Mouse (Mus musculus) megakaryocyte, embryonic 14.5 days (primary cell): ENCODE data around the gene Bag1. TPM values are rescaled to one million over a fixed set of nuclear protein-coding genes. Genes with fewer than 3 reads are reported as not detected.

Experiments
- H3K27me3 ChIP-seq: replicated peaks from 2 replicates; pipeline ENCODE3; 2012; ENCODE audit warnings: inconsistent platforms
- H3K36me3 ChIP-seq: replicated peaks from 2 replicates; pipeline ENCODE3; 2012; ENCODE audit warnings: low read length, inconsistent platforms, mixed read lengths
- H3K4me1 ChIP-seq: 2 replicates; pipeline ENCODE4 v1.6.1; 2012; ENCODE audit warnings: inconsistent platforms
- H3K4me3 ChIP-seq: replicated peaks from 2 replicates; pipeline ENCODE3; 2012; ENCODE audit warnings: moderate library complexity, mild to moderate bottlenecking, inconsistent platforms
- H3K9me3 ChIP-seq: 2 replicates; pipeline ENCODE4 v1.6.1; 2012; ENCODE audit warnings: inconsistent platforms
- FLI1 ChIP-seq: IDR thresholded peaks from 2 replicates; pipeline ENCODE4 v1.6.1; 2012; ENCODE audit warnings: low read length, inconsistent platforms, mixed read lengths
- GATA1 ChIP-seq: IDR thresholded peaks from 3 replicates; pipeline ENCODE4 v1.6.1; 2012; ENCODE audit warnings: mixed read lengths, low read length, inconsistent platforms, borderline replicate concordance
- polyA plus RNA-seq: library from polyadenylated mRNA; stranded (reverse); fragments of >175 nt; gene quantifications from 2 replicates; pipeline ENCODE4 v1.2.3, GENCODE M21; 2012; ENCODE audit warnings: low replicate concordance; ENCODE audit not compliant: insufficient read depth

Bag1 gene
- polyA plus RNA-seq, 1 experiment, result 409 TPM

DNA sequence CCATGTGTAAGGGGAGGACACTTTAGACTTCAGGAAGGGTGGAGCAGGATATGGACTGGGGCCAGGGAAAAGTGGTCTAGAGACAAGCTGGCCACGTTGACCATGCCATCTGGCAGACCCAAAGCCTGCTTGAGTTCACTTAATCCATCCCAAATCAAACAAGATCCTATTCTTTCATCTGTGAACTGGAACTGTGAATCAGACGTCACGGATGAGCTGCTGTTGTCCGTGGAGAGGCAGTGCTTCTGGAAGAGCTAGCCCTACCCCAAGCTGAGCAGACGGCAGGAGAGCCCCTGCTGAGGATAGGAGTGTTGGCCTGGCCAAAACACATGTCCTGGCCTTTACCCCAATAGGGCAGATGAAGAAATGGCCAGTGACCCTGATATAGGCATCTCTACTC is 32.1 kb downstream of the Bag1 start:
- Histone ChIP-seq H3K36me3 (no peaks in the 10 kb centered on the region), H3K27me3 (peaks cover 7% of the 10 kb centered on the region), H3K9me3 (peaks cover 3% of the 10 kb centered on the region), H3K4me1 (peaks cover 29% of the 10 kb centered on the region), H3K4me3 (no peak overlapping the region)
- TF ChIP-seq GATA1 (no peak), FLI1 (no peak)

DNA sequence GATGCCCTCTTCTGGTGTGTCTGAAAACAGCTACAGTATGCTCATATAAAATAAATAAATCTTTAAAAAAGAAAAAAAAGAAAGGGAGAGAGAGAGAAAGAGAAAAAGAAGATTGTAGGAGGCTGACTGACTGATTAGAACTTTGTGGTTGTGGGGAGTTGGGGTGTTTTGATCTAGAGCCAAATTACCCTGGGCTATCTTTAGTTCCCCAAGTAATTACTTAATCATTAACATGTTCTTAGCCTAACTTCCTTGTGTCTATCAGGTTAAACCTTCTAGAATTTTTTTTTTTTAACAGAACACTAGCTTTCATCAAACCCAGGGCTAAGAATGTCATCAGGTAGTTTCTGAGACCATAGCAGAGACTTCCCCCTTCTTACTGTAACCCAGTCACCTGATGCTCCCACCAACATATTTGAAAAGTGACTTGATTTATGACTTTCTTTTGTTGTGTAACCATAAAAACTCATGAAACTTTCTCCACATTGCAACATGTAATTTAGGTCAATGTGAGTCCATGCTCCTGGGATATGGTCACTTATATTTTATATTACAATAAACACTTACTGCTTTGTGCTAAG is 33.7 kb downstream of the Bag1 start:
- Histone ChIP-seq H3K36me3 (no peaks in the 10 kb centered on the region), H3K4me3 (no peak overlapping the region), H3K9me3 (peaks cover 3% of the 10 kb centered on the region), H3K4me1 (peaks cover 26% of the 10 kb centered on the region), H3K27me3 (peaks cover 6% of the 10 kb centered on the region)
- TF ChIP-seq FLI1, result no peak
- TF ChIP-seq GATA1, result no peak

DNA sequence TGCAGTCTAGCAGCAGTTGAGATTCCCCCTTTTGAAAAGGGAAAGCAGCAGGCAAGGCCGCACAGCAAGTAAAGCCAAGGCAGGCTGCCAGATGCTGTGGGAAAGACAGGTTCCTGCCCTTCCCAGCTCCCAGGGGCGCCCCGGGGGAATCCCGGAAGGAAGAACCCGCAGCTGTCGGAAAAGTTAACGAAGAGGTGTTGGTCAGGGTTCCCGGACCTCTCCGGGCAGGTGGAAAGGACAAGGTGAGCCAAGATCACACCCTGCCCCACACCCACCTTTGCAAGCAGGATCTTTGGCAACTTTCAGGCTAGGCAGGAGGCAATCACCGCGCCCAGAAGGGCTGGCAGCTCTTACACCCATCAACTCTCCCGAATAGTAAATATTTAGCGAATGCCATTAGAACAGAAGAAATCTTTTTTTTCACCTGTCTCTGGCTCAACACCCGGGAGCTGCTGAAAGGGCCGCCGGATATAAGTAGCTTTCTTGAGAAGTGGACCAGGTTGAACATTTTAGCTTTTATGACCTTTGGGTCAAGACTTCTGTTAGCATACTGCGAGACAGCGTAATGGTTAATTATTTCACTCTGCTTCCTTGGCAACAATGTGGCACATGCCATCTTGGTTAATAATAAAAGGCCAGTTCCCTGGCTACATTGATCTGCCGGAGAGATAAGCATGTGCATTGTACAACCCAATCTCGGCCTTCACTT is 39.7 kb downstream of the Bag1 start:
- Histone ChIP-seq H3K4me1 (peaks cover 32% of the 10 kb centered on the region), H3K36me3 (no peaks in the 10 kb centered on the region), H3K27me3 (peaks cover 6% of the 10 kb centered on the region), H3K9me3 (no peaks in the 10 kb centered on the region), H3K4me3 (no peak overlapping the region)
- TF ChIP-seq FLI1 (no peak), GATA1 (peak; percentile 70; the same call in 1 of the 3 replicates)

- Histone ChIP-seq H3K4me1 (peaks cover 51% of the 10 kb centered on the region), H3K9me3 (peaks cover under 1% of the 10 kb centered on the region; the same call in 1 of the 2 replicates), H3K4me3 (no peak overlapping the region), H3K36me3 (peaks cover 2% of the 10 kb centered on the region), H3K27me3 (peaks cover 6% of the 10 kb centered on the region)
- TF ChIP-seq GATA1 (no peak), FLI1 (no peak)
Measured at GRCm38 (mm10) chr4:40906298-40906697, 41.8 kb downstream of the Bag1 start.

DNA sequence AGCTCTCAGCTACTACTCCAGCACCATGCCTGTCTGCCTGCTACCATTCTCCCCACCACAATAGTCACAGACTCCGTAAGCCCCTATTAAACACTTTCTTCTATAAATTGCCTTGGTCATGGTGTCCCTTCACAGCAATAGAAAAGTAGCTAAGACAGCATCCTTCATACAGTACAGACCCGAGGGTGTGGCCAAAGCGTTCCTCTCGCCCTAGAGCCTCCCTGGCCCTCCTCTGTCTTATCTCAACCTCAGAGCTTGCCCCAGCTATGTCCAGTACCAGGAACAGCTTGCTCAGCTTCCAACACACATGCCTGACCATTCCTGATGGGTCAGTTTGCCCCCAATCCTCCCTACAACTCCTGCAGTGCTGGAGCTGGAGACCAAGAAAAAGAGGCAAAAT is 47.5 kb downstream of the Bag1 start:
- peak overlapping the region; percentile 42 for H3K4me3 ChIP-seq
- H3K9me3 ChIP-seq, result peaks cover 31% of the 10 kb centered on the region
- peaks cover 53% of the 10 kb centered on the region for H3K4me1 ChIP-seq
- peaks cover 29% of the 10 kb centered on the region for H3K36me3 ChIP-seq
- no peaks in the 10 kb centered on the region for H3K27me3 ChIP-seq
- TF ChIP-seq FLI1, result no peak
- no peak for TF ChIP-seq GATA1

- H3K9me3 ChIP-seq, result peaks cover 37% of the 10 kb centered on the region
- H3K4me3 ChIP-seq, result no peak overlapping the region
- no peaks in the 10 kb centered on the region for H3K27me3 ChIP-seq
- peaks cover 29% of the 10 kb centered on the region for H3K36me3 ChIP-seq
- no peak for TF ChIP-seq FLI1
- H3K4me1 ChIP-seq, result peaks cover 50% of the 10 kb centered on the region
Measured at GRCm38 (mm10) chr4:40900071-40900470, 48.0 kb downstream of the Bag1 start.

GRCm38 (mm10) chr4:40899264-40899663 is 48.8 kb downstream of the Bag1 start:
- no peak overlapping the region for H3K4me3 ChIP-seq
- peaks cover 29% of the 10 kb centered on the region for H3K36me3 ChIP-seq
- no peak for TF ChIP-seq GATA1
- no peak for TF ChIP-seq FLI1
- peaks cover 43% of the 10 kb centered on the region for H3K4me1 ChIP-seq
- H3K9me3 ChIP-seq, result peaks cover 38% of the 10 kb centered on the region
- no peaks in the 10 kb centered on the region for H3K27me3 ChIP-seq

DNA sequence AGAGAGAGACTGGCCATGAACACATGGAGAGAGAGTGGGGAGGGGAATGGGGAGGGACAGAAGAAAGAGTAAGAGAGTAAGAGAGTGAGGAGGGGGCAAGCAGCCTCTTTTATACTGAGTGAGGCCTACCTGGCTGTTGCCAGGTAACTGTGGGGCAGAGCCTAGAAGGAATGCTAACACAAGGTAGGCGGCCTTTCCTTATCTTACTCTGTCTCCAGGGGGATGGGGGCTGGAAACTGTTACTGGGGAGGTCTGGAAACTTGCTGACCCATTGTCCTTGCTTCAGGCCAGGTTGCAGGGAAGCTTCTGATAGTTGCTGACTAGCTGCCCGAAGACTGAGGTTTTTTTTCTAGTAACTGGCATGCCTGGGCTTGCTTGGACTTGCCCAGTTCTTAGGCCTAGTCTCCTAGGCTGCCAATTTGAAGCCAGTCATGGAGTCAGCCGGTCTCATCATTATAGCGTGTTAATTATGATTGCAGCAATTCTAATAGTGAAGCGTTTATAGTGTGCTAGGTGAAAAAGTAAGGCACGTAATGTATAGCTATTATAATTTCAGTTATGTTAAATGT is 49.5 kb downstream of the Bag1 start:
- Histone ChIP-seq H3K4me1 (peaks cover 40% of the 10 kb centered on the region), H3K4me3 (no peak overlapping the region), H3K36me3 (peaks cover 29% of the 10 kb centered on the region), H3K9me3 (peaks cover 40% of the 10 kb centered on the region), H3K27me3 (no peaks in the 10 kb centered on the region)
- TF ChIP-seq FLI1, result no peak
- TF ChIP-seq GATA1, result no peak

GRCm38 (mm10) chr4:40895646-40896045 is 52.4 kb downstream of the Bag1 start:
- no peaks in the 10 kb centered on the region for H3K27me3 ChIP-seq
- TF ChIP-seq GATA1, result no peak
- no peak for TF ChIP-seq FLI1
- peaks cover 37% of the 10 kb centered on the region for H3K9me3 ChIP-seq
- H3K4me1 ChIP-seq, result peaks cover 26% of the 10 kb centered on the region
- no peak overlapping the region for H3K4me3 ChIP-seq
- H3K36me3 ChIP-seq, result peaks cover 20% of the 10 kb centered on the region

- TF ChIP-seq GATA1 (no peak), FLI1 (no peak)
Measured at GRCm38 (mm10) chr4:40895118-40895517, 53.0 kb downstream of the Bag1 start.

More at GRCm38 (mm10) chr4:40895118-40895517, 53.0 kb downstream of the Bag1 start:
- Histone ChIP-seq H3K36me3 (peaks cover 15% of the 10 kb centered on the region), H3K4me3 (no peak overlapping the region), H3K4me1 (peaks cover 26% of the 10 kb centered on the region), H3K9me3 (peaks cover 32% of the 10 kb centered on the region), H3K27me3 (no peaks in the 10 kb centered on the region)
